Mouse (Mus musculus) kidney, adult 2 months (tissue): ENCODE results near the gene Snx15. TPM values are rescaled to one million over a fixed set of nuclear protein-coding genes. Genes with fewer than 3 reads are reported as not detected.
A peak's percentile ranks its signal among the peaks of the same experiment; 100 is the strongest.

ENCODE experiments used
- DNase-seq: peaks from one replicate; pipeline ENCODE4 v3.0.0; 2021
- H3K27ac ChIP-seq: fragments of 200-500 bp; 2 replicates; pipeline ENCODE4 v1.5.1; 2012; ENCODE audit warnings: low read depth, low read length, control low read depth, inconsistent platforms; ENCODE audit not compliant: insufficient read depth
- H3K27me3 ChIP-seq: fragments of 200-500 bp; replicated peaks from 2 replicates; pipeline ENCODE4 v1.6.1; 2012; ENCODE audit warnings: mild to moderate bottlenecking, moderate library complexity, low read length, inconsistent platforms; ENCODE audit not compliant: control insufficient read depth, insufficient read depth
- H3K36me3 ChIP-seq: fragments of 200-500 bp; 2 replicates; pipeline ENCODE4 v1.6.1; 2012; ENCODE audit warnings: mild to moderate bottlenecking, moderate library complexity, low read length, inconsistent platforms; ENCODE audit not compliant: control insufficient read depth, insufficient read depth
- H3K4me1 ChIP-seq: fragments of 200-500 bp; 2 replicates; pipeline ENCODE4 v1.6.1; 2011; ENCODE audit warnings: low read length; ENCODE audit not compliant: control insufficient read depth, insufficient read depth
- H3K4me3 ChIP-seq: fragments of 200-500 bp; 2 replicates; pipeline ENCODE4 v1.5.1; 2011; ENCODE audit warnings: mild to moderate bottlenecking, low read depth, low read length, control low read depth; ENCODE audit not compliant: insufficient read depth
- CTCF ChIP-seq: fragments of 200-500 bp; conservative IDR thresholded peaks from 2 replicates; pipeline ENCODE4 v1.5.1; 2011; ENCODE audit warnings: low read depth, mild to moderate bottlenecking, control low read depth, low read length, moderate library complexity, mixed read lengths; ENCODE audit not compliant: insufficient read depth, insufficient read length
- POLR2A ChIP-seq: fragments of 200-500 bp; IDR thresholded peaks from one replicate; pipeline ENCODE4 v1.6.1; 2011; ENCODE audit warnings: low read depth, low read length, control low read depth
- WGBS: fragments of 180-500 bp; shearing (Covaris S2); methylation state at CpG from one replicate; pipeline ENCODE4 v1.1.7; 2018; 5-methylcytosine and 5-hydroxymethylcytosine counted together
- polyA plus RNA-seq: library from polyadenylated mRNA; depleted of rRNA; stranded (reverse); fragments of >200 nt; gene quantifications from 2 replicates; pipeline ENCODE4 v1.2.3, GENCODE M21; 2012

The Snx15 gene
- polyA plus RNA-seq, 1 experiment = 28.7 TPM

DNA sequence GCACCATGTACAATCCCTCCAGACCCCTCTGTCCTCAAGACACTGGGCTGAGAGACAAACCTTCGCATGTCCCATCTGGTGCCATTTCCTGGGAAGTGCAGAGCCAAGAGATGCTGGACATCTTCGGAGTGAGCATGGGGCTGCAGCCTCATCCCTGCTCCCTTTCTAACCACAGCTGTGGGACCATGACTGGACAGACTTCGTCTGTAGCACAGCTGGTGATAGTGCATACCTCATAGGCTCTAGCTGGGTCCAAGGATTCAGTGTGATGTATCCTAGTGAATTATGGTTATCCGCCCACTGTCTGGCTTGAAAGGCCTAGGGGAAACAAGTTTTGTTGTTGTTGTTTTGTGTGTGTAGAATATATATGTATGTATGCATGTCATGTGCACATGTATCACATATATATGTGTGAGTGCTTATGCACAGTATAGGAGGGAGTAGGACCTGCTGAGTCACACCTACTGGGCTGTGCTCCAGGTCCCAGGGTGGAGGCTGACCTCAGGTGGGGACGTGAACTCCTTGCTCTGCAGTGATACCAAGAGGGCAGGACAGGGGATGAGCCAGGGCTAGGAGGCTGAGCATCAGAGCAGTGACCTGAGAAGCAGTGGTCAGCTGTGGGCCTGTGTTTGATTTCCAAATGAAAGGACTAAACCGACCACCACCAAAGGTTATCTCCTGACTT, 25.8 kb downstream of the Snx15 start:
- H3K27me3 ChIP-seq = no peaks in the 10 kb centered on the region
- TF ChIP-seq CTCF = no peak
- no peak for TF ChIP-seq POLR2A
- H3K4me3 ChIP-seq = no peak overlapping the region
- H3K4me1 ChIP-seq = no peaks in the 10 kb centered on the region
- H3K36me3 ChIP-seq = no peaks in the 10 kb centered on the region
- no peak overlapping the region for H3K27ac ChIP-seq
- no peak for DNase-seq
- WGBS = 71% methylated on average over 6 of the region's 6 CpGs

DNA sequence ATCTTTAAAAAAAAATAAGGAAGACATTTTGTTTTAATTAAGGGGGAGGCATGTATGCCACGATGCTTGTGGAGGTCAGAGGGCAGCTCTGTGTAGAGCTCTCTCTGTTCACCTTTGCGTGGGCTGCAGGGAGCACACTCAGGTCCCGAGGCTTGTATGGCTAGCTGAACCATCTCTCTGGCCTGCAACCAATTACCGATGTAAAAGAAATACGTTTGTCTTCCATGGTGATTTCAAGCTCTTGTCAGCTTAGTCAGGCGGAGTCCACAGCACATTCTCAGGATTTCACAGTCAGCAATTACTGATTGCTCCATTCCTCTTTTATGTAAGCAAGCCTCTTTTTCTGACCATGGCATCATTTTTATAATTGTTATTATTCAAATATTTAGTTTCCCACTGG, 26.9 kb downstream of the Snx15 start:
- TF ChIP-seq CTCF (no peak), POLR2A (no peak)
- no peaks in the 10 kb centered on the region for H3K4me1 ChIP-seq
- WGBS = 70% methylated on average over 6 of the region's 6 CpGs
- H3K36me3 ChIP-seq = no peaks in the 10 kb centered on the region
- no peak for DNase-seq
- H3K27ac ChIP-seq = no peak overlapping the region
- no peak overlapping the region for H3K4me3 ChIP-seq
- no peaks in the 10 kb centered on the region for H3K27me3 ChIP-seq

DNA sequence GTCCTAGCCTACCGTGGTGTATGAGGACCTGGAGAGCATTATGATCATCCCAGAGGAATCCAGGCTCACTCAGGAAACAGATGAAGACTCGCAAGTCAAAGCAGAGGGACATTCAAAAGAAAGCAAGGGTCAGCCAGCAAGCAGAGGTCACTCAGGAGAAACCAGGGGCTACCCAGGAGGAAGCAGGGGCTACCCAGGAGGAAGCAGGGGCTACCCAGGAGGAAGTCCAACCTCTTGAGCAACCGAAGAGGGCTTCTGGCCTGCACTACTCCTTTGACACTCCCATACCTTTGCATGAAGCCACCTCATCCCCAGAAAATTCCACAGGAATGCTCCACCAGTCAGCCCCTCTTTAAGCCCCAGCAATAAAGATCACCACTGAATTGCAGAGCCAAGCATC, 30.3 kb downstream of the Snx15 start:
- no peaks in the 10 kb centered on the region for H3K36me3 ChIP-seq
- H3K4me3 ChIP-seq = no peak overlapping the region
- DNase-seq = peak; percentile 19
- 86% methylated on average over 3 of the region's 3 CpGs for WGBS
- no peaks in the 10 kb centered on the region for H3K4me1 ChIP-seq
- H3K27ac ChIP-seq = no peak overlapping the region
- TF ChIP-seq POLR2A (no peak), CTCF (no peak)
- no peaks in the 10 kb centered on the region for H3K27me3 ChIP-seq

DNA sequence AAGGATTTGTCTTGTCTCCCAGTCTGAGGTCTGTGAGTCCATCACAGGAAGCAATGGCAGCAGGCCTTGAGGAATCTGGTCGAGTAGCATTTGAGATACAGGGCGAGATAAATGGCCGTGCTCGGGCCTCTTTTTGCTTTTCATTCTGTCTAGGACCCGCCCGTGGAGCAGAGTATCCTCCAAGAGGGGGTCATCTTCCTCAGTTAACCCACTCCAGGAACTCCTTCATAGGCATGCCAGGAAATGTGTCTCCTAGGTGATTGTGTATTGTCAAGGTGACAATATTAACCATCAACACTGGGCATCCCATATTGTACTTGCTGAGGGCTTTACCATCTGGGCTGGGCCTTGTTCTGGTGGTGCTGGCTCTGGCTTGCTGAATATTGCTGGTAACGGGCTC, 34.0 kb downstream of the Snx15 start, which contains the start of gene AC131692.1:
Gene AC131692.1, plus strand, starts transcription at position 301 of the 400 bp plus-strand sequence.
- no peaks in the 10 kb centered on the region for H3K4me1 ChIP-seq
- DNase-seq = no peak
- H3K27ac ChIP-seq = no peak within 1 kb of the TSS
- WGBS = 92% methylated on average over 7 of the region's 7 CpGs
- H3K4me3 ChIP-seq = no peak within 1 kb of the TSS
- TF ChIP-seq POLR2A (no peak), CTCF (no peak)
- no peaks in the 10 kb centered on the region for H3K36me3 ChIP-seq
- H3K27me3 ChIP-seq = no peaks in the 10 kb centered on the region

GRCm38 (mm10) chr19:6088841-6089240, 39.3 kb downstream of the Snx15 start:
- no peak for TF ChIP-seq CTCF
- no peak for TF ChIP-seq POLR2A
- DNase-seq = no peak
- H3K4me1 ChIP-seq = no peaks in the 10 kb centered on the region; the same call in 1 of the 2 replicates
- H3K36me3 ChIP-seq = no peaks in the 10 kb centered on the region
- H3K27me3 ChIP-seq = no peaks in the 10 kb centered on the region
- H3K4me3 ChIP-seq = no peak overlapping the region
- 90% methylated on average over 13 of the region's 13 CpGs for WGBS
- H3K27ac ChIP-seq = no peak overlapping the region

- H3K27me3 ChIP-seq = no peaks in the 10 kb centered on the region
- no peaks in the 10 kb centered on the region; the same call in 1 of the 2 replicates for H3K4me1 ChIP-seq
- H3K36me3 ChIP-seq = no peaks in the 10 kb centered on the region
- no peak for TF ChIP-seq CTCF
- no peak for TF ChIP-seq POLR2A
- peak overlapping the region; percentile 44 for H3K4me3 ChIP-seq
- no peak overlapping the region for H3K27ac ChIP-seq
- peak; percentile 68 for DNase-seq
- under 1% methylated on average over 17 of the region's 17 CpGs for WGBS
Observed at GRCm38 (mm10) chr19:6085417-6085879, 42.7 kb downstream of the Snx15 start.

DNA sequence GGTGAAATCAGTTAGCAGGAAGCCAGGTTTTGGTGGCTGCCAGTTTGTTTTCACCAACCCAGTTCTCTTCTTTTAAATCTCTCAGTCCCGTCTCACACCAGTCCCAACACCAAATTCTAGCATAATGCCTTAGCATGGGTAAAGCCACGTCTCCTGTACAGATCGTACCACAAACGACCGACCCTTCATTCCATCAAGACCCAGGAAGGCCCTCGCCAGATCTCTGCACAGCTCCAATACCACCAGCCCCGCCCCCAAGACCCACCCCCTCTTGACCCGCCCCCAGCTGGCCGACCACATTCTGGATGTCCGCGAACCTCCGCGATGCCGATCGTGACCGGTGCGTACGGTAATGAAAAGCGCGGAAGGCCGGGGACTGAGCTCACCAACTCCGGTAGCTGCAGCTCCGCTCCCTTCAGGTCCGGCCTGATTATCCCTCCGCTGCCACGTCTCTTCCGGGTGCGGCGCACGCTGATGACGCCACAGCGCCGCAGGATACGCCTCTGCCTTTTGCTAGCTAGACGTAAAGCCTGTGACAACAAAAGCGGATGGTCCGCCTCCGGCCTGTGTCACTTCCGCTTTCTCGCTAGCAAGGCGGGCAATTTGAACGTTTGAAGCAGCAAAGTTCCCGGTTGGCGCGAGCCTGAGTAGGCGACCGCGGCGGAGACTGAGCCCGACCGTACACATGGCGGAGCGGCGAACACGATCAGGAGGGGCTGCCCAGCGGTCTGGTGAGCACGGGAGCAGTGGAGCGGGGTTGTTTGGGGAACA, 43.4 kb downstream of the Snx15 start, which contains the start of the genes Zfpl1 and Cdca5:
Gene Zfpl1, minus strand, starts transcription at position 479 of the 771 bp plus-strand sequence.
Gene Cdca5, plus strand, starts transcription at position 506 of the 771 bp plus-strand sequence.
- no peaks in the 10 kb centered on the region for H3K36me3 ChIP-seq

More for the DNA sequence above, 43.4 kb downstream of the Snx15 start, which contains the start of the genes Zfpl1 and Cdca5:
- H3K4me1 ChIP-seq = no peaks in the 10 kb centered on the region; the same call in 1 of the 2 replicates
- TF ChIP-seq CTCF (no peak), POLR2A (peak; percentile 58)
- peak within 1 kb of the TSS; percentile 66 for H3K4me3 ChIP-seq
- under 1% methylated on average over 58 of the region's 58 CpGs for WGBS
- no peak within 1 kb of the TSS for H3K27ac ChIP-seq
- peak; percentile 98 for DNase-seq
- no peaks in the 10 kb centered on the region for H3K27me3 ChIP-seq
